Mouse (Mus musculus) thymus, postnatal 10 days (tissue): ENCODE data around the gene Cep350.
A peak's percentile ranks its signal among the peaks of the same experiment; 100 is the strongest.
"Not testable (repeated sequence)": the region's sequence is repeated elsewhere in the genome, so short reads cannot be mapped to it uniquely, and the experiment has no call there.

Experiments used
- DNase-seq, 2 experiments: peaks; one replicate each; pipeline ENCODE4 v3.0.0; 2021; ENCODE audit warnings: low spot score in 2 of 2

Gene Cep350

DNA sequence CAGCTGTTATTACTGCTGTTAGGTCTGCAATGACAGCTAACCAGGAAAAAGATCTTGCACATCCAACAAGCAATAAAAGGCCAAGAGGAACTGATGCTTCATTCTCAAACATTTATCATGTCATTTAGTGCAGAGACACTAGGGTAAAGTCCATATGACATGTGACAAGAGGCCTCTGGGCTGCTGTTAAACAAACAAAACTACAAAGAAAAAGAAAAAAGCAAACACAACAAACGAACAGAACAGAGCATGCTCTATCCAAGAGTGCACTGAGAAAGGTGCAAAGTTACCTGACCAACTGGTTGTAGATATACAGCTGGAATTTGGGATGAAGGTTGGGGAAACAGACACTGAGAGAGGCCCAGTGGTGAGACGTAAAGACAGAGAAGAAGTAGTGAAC, 86.2 kb downstream of the Cep350 start:
- no peak for DNase-seq

DNA sequence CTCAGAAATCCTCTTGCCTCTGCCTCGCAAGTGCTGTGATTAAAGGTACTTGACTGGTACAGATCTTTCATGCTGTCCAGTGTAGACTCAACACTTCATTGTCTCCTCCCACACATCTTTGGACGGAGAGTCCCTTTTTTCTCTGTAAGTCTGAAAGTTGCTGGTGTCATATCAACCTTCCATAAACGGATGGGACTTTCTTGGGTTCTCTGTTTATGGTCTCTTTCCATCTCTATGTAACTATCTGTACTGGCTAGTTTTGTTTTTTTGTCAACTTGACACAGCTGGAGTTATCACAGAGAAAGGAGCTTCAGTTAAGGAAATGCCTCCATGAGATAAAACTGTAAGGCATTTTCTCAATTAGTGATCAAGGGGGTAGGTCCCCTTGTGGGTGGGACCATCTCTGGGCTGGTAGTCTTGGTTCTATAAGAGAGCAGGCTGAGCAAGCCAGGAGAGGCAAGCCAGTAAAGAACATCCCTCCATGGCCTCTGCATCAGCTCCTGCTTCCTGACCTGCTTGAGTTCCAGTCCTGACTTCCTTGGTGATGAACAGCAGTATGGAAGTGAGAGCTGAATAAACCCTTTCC, 90.3 kb downstream of the Cep350 start:
- not testable (repeated sequence) for DNase-seq

- DNase-seq: no peak
These were observed 93.5 kb downstream of the Cep350 start for GRCm38 (mm10) chr1:155879596-155879995.

DNA sequence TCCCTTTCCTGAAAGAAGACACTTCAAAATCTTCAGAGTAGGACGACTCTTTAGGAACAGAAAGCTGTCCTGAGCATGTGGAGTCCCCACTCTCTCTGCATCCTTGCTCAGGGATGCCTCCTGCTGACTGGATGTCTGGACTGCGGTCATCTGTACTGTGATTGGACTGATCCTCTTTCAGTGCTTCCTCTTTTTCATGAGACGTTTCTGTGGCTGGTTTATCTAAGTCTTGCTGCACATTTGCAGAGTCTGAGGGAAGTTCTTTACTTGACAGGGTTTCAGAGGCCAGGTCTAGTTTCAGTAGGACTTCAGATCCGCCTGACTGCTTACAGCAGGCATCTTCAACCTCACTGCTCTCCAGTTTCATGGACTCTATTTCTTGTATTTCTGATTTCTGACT, 110.1 kb downstream of the Cep350 start:
- DNase-seq: no peak

GRCm38 (mm10) chr1:155854926-155855702, 117.9 kb downstream of the Cep350 start:
- DNase-seq: no peak

DNA sequence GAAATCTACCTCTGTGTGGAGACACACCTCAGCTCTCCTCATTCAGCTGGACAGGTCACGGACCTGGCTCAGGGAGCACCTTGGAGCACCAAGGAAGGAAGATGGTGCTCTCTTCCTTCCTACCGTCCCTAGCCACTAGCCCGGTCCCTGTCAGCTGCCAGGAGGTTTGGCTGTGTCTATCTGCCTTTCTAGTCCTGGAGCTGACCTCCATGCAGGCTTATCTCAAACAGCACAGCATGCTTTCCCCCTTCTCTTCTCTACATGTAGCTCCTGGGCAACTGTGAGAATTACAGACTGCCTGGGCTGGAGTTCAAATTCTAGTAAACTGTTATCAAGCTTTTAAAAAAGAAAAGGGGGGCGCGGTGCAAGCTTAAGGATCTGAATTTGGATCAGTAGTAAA, 120.0 kb downstream of the Cep350 start:
- no peak for DNase-seq

GRCm38 (mm10) chr1:155844235-155844634, 128.8 kb downstream of the Cep350 start:
- no peak for DNase-seq

GRCm38 (mm10) chr1:155843538-155843937, 129.5 kb downstream of the Cep350 start:
- DNase-seq: no peak

DNA sequence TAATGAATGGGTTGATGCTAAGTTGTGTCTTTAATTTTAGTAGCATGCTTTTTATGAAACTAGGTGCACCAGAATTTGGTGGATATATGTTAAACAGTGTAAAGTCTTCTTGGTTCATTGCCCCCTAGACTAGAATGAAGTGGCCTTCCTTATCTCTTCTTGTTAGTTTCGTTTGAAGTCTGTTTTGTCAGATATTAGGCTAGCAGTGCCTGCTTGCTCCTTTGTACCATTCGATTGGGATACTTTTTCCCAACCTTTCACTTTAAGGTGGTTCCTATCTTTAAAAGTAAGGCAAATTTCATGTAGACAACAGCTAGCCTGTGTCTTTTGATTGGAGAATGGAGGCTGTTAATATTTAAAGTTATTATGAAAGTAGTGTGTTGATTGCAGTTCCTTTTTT, 137.4 kb downstream of the Cep350 start:
- no peak for DNase-seq

DNA sequence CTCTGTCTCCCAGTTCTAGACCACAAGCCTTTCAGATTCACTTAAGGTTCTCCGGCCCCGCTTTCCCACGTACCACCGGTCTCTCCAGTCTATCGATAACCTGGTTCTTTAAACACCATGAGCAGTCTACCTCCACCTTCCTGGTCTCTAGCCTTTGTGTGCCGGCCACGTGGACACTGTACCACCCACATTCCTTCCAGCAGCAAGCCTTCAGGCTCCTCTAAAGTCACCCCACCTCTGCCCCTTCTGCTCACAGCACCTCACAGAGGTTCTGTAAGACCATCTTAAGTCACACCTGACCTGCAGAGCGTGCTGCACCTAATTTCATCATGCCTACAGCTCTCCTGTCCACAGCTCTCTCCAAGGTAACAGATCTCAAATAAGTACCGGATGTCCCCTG, 139.4 kb downstream of the Cep350 start:
- DNase-seq: no peak

GRCm38 (mm10) chr1:155831958-155832357, 141.1 kb downstream of the Cep350 start:
- DNase-seq: no peak

DNA sequence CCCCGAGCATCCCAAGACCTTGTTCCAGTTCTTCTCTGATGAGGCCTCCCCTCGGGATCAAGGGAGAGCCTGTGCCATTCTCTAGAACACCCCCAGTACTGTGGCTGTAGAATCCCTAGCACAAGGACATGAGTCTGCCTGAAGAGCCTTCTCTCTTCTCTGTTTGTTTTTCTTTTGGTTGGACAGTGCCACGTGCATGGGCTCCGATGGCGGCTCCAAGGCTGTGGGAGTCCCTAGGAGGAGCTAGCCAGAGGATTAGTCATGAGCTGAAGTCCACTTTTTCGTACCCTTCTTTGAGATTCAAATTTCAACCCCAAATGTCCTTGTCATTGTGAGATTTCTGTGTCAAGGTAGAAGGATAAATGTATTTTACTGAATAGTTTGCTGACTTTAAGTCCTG, 142.2 kb downstream of the Cep350 start:
- no peak for DNase-seq

DNA sequence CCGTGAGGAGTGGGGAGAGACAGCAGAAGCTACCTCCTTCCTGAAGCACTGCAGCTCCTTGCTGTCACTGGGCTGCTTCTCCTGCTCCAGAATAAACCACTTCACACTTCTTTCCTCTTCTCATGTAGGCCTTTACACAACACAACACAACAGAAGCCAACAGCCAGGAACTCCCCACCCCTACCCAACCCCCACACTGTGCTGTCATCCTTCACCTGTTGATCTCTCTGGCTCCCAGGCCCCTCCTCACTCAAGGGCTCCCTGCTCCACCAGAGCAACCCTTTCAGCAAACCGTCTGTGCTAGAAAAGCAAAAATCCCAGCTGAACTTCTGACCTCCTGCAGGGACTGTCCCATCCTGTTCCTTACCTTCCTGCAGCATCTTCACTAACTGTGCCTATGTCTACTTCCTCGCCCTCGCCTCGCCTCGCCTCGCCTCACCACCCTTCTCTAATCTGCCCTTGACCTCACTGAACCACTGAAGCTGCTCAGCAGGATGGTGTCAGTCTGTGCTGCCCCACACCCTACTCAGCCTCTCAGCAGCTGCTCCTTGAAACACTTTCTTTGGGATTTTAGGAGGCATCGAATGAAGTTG, 145.3 kb downstream of the Cep350 start:
- DNase-seq: no peak

DNA sequence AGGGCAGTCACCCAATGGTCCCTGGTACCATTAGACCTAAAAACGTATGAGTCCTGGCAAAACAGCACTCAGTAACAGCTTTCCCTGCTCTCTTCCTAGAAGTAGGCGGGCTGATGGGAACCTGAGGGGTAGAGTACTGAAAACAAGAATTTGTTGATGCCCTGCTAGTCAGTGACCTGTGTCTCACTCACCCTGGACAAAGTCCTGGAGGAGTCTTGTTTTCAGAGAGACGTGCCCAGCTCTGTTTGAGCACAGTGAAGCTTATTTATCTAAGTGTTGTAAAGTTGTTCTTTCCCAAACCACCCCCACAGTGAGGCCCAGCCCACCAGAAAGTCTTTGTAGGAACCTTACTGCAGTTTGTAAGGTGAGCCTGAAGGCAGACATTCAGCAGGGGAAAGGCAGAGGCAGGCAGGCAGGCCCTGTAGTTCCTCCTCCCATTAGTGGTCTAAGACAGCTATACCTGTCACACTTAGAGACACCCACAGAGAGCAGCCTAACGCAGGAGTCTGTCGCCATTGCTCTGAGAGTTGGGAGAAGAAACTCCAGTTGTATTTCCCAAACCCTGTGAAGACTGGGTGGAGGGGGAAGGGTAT, 146.2 kb downstream of the Cep350 start:
- DNase-seq: no peak

GRCm38 (mm10) chr1:155825940-155826716, 146.9 kb downstream of the Cep350 start:
- no peak for DNase-seq

GRCm38 (mm10) chr1:155820646-155821045, 152.4 kb downstream of the Cep350 start:
- DNase-seq: no peak

DNA sequence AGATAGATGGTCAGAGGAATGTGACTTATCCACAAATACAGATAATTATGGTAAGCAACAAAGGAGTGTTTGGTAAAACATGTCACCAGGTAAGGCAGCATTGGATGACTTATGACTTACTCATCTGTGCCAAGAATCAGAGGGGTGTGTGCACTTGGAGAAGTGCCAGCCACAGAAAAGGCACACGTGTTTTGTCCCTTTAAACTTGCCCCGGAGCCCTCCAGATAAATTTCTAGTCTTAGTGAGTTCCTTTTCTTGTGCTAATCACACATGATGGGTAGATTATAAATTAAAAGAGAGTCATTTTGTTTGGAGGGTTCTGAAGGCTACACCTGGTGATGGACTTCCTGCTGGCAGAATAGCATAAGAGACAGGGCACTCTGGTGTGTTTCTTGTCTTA, 156.9 kb downstream of the Cep350 start:
- DNase-seq: no peak

DNA sequence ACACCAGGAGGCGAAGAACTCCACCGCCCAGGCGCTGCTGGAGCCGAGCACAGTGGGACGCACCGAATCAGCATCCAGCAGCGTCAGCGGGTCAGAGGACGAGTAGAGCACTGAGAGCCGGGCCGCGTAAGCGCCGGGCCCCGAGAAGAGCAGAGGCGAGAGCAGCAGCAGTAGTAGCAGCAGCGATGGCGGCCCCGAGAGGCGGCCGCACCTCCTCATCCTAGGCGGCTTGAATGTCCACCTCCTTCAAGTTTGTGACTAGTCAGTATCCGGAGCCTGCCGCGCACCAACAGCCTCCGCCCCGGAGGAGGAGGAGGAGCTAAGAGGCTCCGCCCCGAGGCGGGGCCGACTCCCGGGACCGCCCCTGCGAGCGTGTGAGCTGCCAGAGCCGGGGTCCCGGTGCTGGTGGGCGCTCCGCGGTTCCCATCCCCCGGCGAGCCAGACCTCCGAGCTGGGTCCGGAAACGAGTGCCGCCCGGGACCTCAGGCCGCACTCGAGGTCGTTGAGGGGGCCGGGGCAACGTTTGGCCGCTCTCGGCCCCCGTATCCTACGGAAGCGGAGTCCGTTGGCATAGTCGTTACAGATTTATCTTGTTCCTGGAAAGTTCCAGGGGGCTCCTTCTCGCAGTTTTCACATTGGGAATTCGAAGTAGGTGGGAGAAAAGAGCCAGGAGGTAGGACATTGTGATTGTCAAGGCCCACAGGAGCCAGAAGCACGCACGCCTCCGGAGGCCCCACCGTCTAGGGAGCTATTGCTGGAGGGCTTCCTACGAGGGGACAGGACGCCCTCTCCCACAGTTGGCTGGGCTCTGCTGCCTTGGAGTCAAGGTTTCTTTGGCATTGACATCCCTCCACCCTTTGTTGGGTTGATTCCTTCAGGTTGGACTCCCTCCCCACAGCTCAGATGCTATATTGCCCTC, 160.2 kb downstream of the Cep350 start, which contains the start of gene Qsox1:
Gene Qsox1 (minus strand): TSS at position 309 of the 919 bp plus-strand sequence.
- DNase-seq: peak; percentile 76 to 85

DNA sequence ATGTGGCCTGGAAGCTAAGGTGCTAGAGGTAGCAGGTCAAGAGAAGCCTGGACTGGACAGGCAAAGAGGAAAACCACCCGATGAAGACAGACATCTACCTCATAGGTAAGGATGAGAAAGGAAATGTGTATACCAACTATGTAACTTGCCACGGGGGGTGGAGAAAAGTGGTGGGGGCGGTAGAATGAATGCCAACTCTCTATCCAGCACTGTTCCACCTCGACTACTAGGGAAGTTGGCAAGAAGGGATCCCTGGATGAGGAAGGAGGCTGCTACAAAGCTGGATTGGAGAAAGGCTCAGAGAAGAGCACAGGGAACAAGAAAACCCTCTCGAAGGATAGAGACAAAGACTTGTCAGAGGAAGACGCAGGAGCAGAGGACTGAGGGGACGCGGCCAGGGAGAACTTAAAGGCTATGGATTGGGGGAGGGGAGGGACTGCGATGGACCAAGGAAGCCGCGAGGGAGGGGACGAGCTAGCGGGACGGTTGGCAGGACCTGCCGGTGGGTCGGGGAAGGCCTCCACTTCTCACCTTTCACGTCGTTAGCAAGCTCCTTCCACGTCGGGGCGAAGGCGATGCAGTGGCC, 161.0 kb downstream of the Cep350 start:
- no peak for DNase-seq

- no peak for DNase-seq
These were observed 162.4 kb downstream of the Cep350 start for GRCm38 (mm10) chr1:155810616-155811015.
